Mouse (Mus musculus) heart, postnatal 0 days (tissue): ENCODE measurements around the gene Arl6ip4. TPM values are rescaled to one million over a fixed set of nuclear protein-coding genes. Genes with fewer than 3 reads are reported as not detected.

Experiments used
- ATAC-seq: fragments of 200-750 bp; cut with Nextera tagmentation; 2 replicates; pipeline ENCODE4 v1.8.0; 2017; ENCODE audit warnings: low read depth, moderate number of reproducible peaks, moderate library complexity; ENCODE audit not compliant: insufficient read depth
- DNase-seq: peaks from one replicate; pipeline ENCODE4 v3.0.0-alpha.2; 2016; ENCODE audit warnings: low spot score
- H3K27ac ChIP-seq: fragments of 300-500 bp; sonication (generic); 2 replicates; pipeline ENCODE4 v1.5.1; 2014; ENCODE audit warnings: low read depth, mild to moderate bottlenecking
- H3K27me3 ChIP-seq: fragments of 300-500 bp; sonication (generic); 2 replicates; pipeline ENCODE4 v1.6.1; 2014; ENCODE audit warnings: low read length, mixed read lengths; ENCODE audit not compliant: control insufficient read depth, insufficient read depth
- H3K36me3 ChIP-seq: fragments of 300-500 bp; sonication (generic); replicated peaks from 2 replicates; pipeline ENCODE4 v1.6.1; 2014; ENCODE audit warnings: low read length, mixed read lengths; ENCODE audit not compliant: control insufficient read depth, insufficient read depth
- H3K4me1 ChIP-seq: fragments of 300-500 bp; sonication (generic); 2 replicates; pipeline ENCODE4 v1.6.1; 2014; ENCODE audit warnings: antibody characterized with exemption; ENCODE audit not compliant: control insufficient read depth, insufficient read depth
- H3K4me2 ChIP-seq: fragments of 300-500 bp; sonication (generic); 2 replicates; pipeline ENCODE4 v1.6.1; 2014; ENCODE audit warnings: low read depth, mild to moderate bottlenecking, low read length, moderate library complexity
- H3K4me3 ChIP-seq: fragments of 300-500 bp; sonication (generic); 2 replicates; pipeline ENCODE4 v1.5.1; 2014; ENCODE audit warnings: low read depth, low read length
- H3K9ac ChIP-seq: fragments of 300-500 bp; sonication (generic); replicated peaks from 2 replicates; pipeline ENCODE4 v1.6.1; 2014; ENCODE audit warnings: low read depth, low read length, mixed read lengths
- H3K9me3 ChIP-seq: fragments of 300-500 bp; sonication (generic); replicated peaks from 2 replicates; pipeline ENCODE4 v1.6.1; 2016; ENCODE audit warnings: low read length; ENCODE audit not compliant: control insufficient read depth
- CTCF ChIP-seq: IDR thresholded peaks from 2 replicates; pipeline ENCODE4 v1.5.1; 2016; ENCODE audit warnings: antibody characterized with exemption, control low read depth, low read depth
- EP300 ChIP-seq: IDR thresholded peaks from 2 replicates; pipeline ENCODE4 v1.6.1; 2016; ENCODE audit warnings: antibody characterized with exemption, low read depth
- WGBS: fragments of 180-500 bp; shearing (Covaris S2); extraction: QIAGEN DNeasy Blood & Tissue Kit; methylation state at CpG from one replicate; pipeline ENCODE4 v1.1.7; 2014; 5-methylcytosine and 5-hydroxymethylcytosine counted together
- polyA plus RNA-seq: library from polyadenylated mRNA; unstranded; fragments of >200 nt; fragmentation: Nextera tagmentation; extraction: Ambion mirVana; gene quantifications from 2 replicates; pipeline ENCODE4 v1.2.1, GENCODE M21; 2015
- total RNA-seq: library from RNA; depleted of rRNA; stranded (reverse); fragments of >200 nt; gene quantifications from 2 replicates; pipeline ENCODE4 v1.2.3, GENCODE M21; 2014; ENCODE audit warnings: low replicate concordance

The Arl6ip4 gene
- total and polyA plus RNA-seq, 2 experiments from 2014 or later = 18.0 to 76.9 TPM

- Histone ChIP-seq H3K9me3 (no peaks in the 10 kb centered on the region), H3K9ac (no peak overlapping the region), H3K27ac (peak overlapping the region; percentile 1; the same call in 1 of the 2 replicates), H3K4me1 (peaks cover 31% of the 10 kb centered on the region), H3K27me3 (no peaks in the 10 kb centered on the region), H3K4me2 (no peak overlapping the region), H3K36me3 (no peaks in the 10 kb centered on the region), H3K4me3 (no peak overlapping the region)
- ATAC-seq = no peak
- WGBS = 52% methylated on average over 4 of the region's 4 CpGs
- DNase-seq = no peak
- no peak for TF ChIP-seq CTCF
- no peak for TF ChIP-seq EP300
These were observed 42.4 kb downstream of the Arl6ip4 start for GRCm38 (mm10) chr5:124158305-124158704.

- no peak for TF ChIP-seq CTCF
- TF ChIP-seq EP300 = no peak
- ATAC-seq (no peak), DNase-seq (no peak)
- no peak overlapping the region for H3K27ac ChIP-seq
- 52% methylated on average over 7 of the region's 7 CpGs for WGBS
- H3K4me1 ChIP-seq = peaks cover 32% of the 10 kb centered on the region
- H3K9me3 ChIP-seq = no peaks in the 10 kb centered on the region
- no peaks in the 10 kb centered on the region for H3K36me3 ChIP-seq
- H3K27me3 ChIP-seq = no peaks in the 10 kb centered on the region
- no peak overlapping the region for H3K9ac ChIP-seq
- H3K4me3 ChIP-seq = no peak overlapping the region
- no peak overlapping the region for H3K4me2 ChIP-seq
These were observed 43.6 kb downstream of the Arl6ip4 start for GRCm38 (mm10) chr5:124159453-124159852.

- DNase-seq (peak; percentile 69), ATAC-seq (peak; percentile 76)
- Histone ChIP-seq H3K27ac (peak overlapping the region; percentile 60), H3K9ac (no peak overlapping the region), H3K36me3 (no peaks in the 10 kb centered on the region), H3K9me3 (no peaks in the 10 kb centered on the region), H3K4me1 (peaks cover 48% of the 10 kb centered on the region), H3K4me2 (no peak overlapping the region), H3K4me3 (no peak overlapping the region), H3K27me3 (no peaks in the 10 kb centered on the region)
- peak; percentile 24; the same call in 1 of the 2 replicates for TF ChIP-seq CTCF
- no peak for TF ChIP-seq EP300
- 15% methylated on average over 10 of the region's 10 CpGs for WGBS
These were observed 45.9 kb downstream of the Arl6ip4 start for GRCm38 (mm10) chr5:124161831-124162230.

DNA sequence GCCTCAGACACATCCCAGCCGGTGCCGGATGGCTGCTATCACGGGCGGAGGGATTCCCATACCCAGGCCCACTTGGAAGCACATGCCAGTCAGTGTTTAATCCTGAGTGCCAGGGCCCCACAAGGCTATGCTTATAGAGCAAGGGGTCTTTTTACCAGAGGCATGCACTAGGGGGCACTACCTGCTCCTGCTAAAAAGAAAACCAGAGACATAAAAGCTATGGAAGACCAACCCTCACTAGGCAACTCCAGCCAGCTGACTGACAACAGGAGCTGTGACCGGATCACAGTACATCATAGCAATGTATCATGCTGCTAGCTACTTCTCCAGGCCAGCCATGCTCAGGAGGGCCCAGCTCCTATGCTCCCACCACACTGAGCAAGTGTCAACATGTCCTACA lies 46.7 kb downstream of the Arl6ip4 start:
- ATAC-seq (peak; percentile 14; the same call in 1 of the 2 replicates), DNase-seq (peak; percentile 59)
- WGBS = 28% methylated on average over 5 of the region's 5 CpGs
- Histone ChIP-seq H3K27me3 (no peaks in the 10 kb centered on the region), H3K9ac (no peak overlapping the region), H3K36me3 (no peaks in the 10 kb centered on the region), H3K27ac (peak overlapping the region; percentile 60), H3K9me3 (no peaks in the 10 kb centered on the region), H3K4me1 (peaks cover 54% of the 10 kb centered on the region), H3K4me3 (no peak overlapping the region), H3K4me2 (no peak overlapping the region)
- TF ChIP-seq CTCF (peak; percentile 62), EP300 (no peak)

GRCm38 (mm10) chr5:124163445-124163844 lies 47.6 kb downstream of the Arl6ip4 start:
- H3K9ac ChIP-seq = no peak overlapping the region
- WGBS = 72% methylated on average over 11 of the region's 11 CpGs
- H3K36me3 ChIP-seq = no peaks in the 10 kb centered on the region
- no peak overlapping the region for H3K4me3 ChIP-seq
- H3K27me3 ChIP-seq = no peaks in the 10 kb centered on the region
- no peak overlapping the region for H3K27ac ChIP-seq
- ATAC-seq = no peak
- no peak for DNase-seq
- H3K4me1 ChIP-seq = peaks cover 55% of the 10 kb centered on the region
- no peaks in the 10 kb centered on the region for H3K9me3 ChIP-seq
- no peak overlapping the region for H3K4me2 ChIP-seq
- TF ChIP-seq EP300 = no peak
- no peak for TF ChIP-seq CTCF
